Mouse (Mus musculus) heart, embryonic 10.5 days (tissue): ENCODE measurements around the gene Ptpra. TPM values are rescaled to one million over a fixed set of nuclear protein-coding genes. Genes with fewer than 3 reads are reported as not detected.

Source experiments
- DNase-seq: peaks from one replicate; pipeline ENCODE4 v3.0.0-alpha.2; 2017; ENCODE audit warnings: low spot score
- H3K27ac ChIP-seq: fragments of 300-500 bp; sonication (generic); 2 replicates; pipeline ENCODE4 v1.5.1; 2016; ENCODE audit warnings: mild to moderate bottlenecking
- H3K27me3 ChIP-seq: fragments of 300-500 bp; sonication (generic); 2 replicates; pipeline ENCODE4 v1.6.1; 2016; ENCODE audit warnings: mild to moderate bottlenecking; ENCODE audit not compliant: poor library complexity, insufficient read depth, severe bottlenecking
- H3K36me3 ChIP-seq: fragments of 300-500 bp; sonication (generic); 2 replicates; pipeline ENCODE4 v1.6.1; 2016; ENCODE audit warnings: mild to moderate bottlenecking, moderate library complexity
- H3K4me1 ChIP-seq: fragments of 300-500 bp; sonication (generic); 2 replicates; pipeline ENCODE4 v1.6.1; 2016; ENCODE audit warnings: mild to moderate bottlenecking
- H3K4me3 ChIP-seq: fragments of 300-500 bp; sonication (generic); 2 replicates; pipeline ENCODE4 v1.5.1; 2016; ENCODE audit warnings: mild to moderate bottlenecking, moderate library complexity
- H3K9me3 ChIP-seq: fragments of 300-500 bp; sonication (generic); 2 replicates; pipeline ENCODE4 v1.6.1; 2016; ENCODE audit warnings: mild to moderate bottlenecking, moderate library complexity
- WGBS: fragments of 180-500 bp; shearing (Covaris S2); methylation state at CpG from one replicate; pipeline ENCODE4 v1.1.7; 2016; 5-methylcytosine and 5-hydroxymethylcytosine counted together
- polyA plus RNA-seq: library from polyadenylated mRNA; unstranded; fragments of >200 nt; fragmentation: Nextera tagmentation; extraction: Ambion mirVana; gene quantifications from 2 replicates; pipeline ENCODE4 v1.2.1, GENCODE M21; 2016

The Ptpra gene
- polyA plus RNA-seq: 73.3 and 85.5 TPM in 2 replicates

- DNase-seq: peak; percentile 95
- H3K9me3 ChIP-seq: no peaks in the 10 kb centered on the region
- peak within 1 kb of the TSS; percentile 92 for H3K27ac ChIP-seq
- 1% methylated on average over 49 of the region's 50 CpGs for WGBS
- peak within 1 kb of the TSS; percentile 80 for H3K4me3 ChIP-seq
- peaks cover 34% of the 10 kb centered on the region for H3K4me1 ChIP-seq
- no peaks in the 10 kb centered on the region for H3K36me3 ChIP-seq
- H3K27me3 ChIP-seq: peaks cover 10% of the 10 kb centered on the region; the same call in 1 of the 2 replicates
These were observed at the start of gene Ptpra for GRCm38 (mm10) chr2:130449794-130450433. Gene Ptpra (plus strand): TSS chr2:130450278.

- peaks cover 16% of the 10 kb centered on the region for H3K4me1 ChIP-seq
- H3K27ac ChIP-seq: no peak overlapping the region
- no peaks in the 10 kb centered on the region for H3K9me3 ChIP-seq
- H3K27me3 ChIP-seq: peaks cover 27% of the 10 kb centered on the region
- 81% methylated on average over 4 of the region's 4 CpGs for WGBS
- no peak for DNase-seq
- H3K4me3 ChIP-seq: no peak overlapping the region
- H3K36me3 ChIP-seq: no peaks in the 10 kb centered on the region
These were observed 48.2 kb upstream of the Ptpra start for GRCm38 (mm10) chr2:130401891-130402290.

- H3K27ac ChIP-seq: no peak within 1 kb of the TSS
- H3K36me3 ChIP-seq: no peaks in the 10 kb centered on the region
- no peak for DNase-seq
- WGBS: 84% methylated on average over 1 of the region's 1 CpGs
- no peaks in the 10 kb centered on the region for H3K9me3 ChIP-seq
- no peak within 1 kb of the TSS for H3K4me3 ChIP-seq
- H3K27me3 ChIP-seq: peaks cover 13% of the 10 kb centered on the region
- no peaks in the 10 kb centered on the region for H3K4me1 ChIP-seq
These were observed 45.1 kb upstream of the Ptpra start, which contains the start of the genes Gm28372 and 1700020A23Rik for GRCm38 (mm10) chr2:130404939-130405338. Gene Gm28372 (plus strand): TSS chr2:130405239. Gene 1700020A23Rik (plus strand): TSS chr2:130405259.

- Histone ChIP-seq H3K9me3 (no peaks in the 10 kb centered on the region), H3K27me3 (peaks cover 14% of the 10 kb centered on the region), H3K36me3 (no peaks in the 10 kb centered on the region), H3K27ac (no peak within 1 kb of the TSS), H3K4me1 (peaks cover under 1% of the 10 kb centered on the region; the same call in 1 of the 2 replicates), H3K4me3 (no peak within 1 kb of the TSS)
- DNase-seq: peak; percentile 31
- 76% methylated on average over 2 of the region's 2 CpGs for WGBS
These were observed 43.9 kb upstream of the Ptpra start, which contains the start of gene Tmem239 for GRCm38 (mm10) chr2:130406178-130406577. Gene Tmem239 (plus strand): TSS chr2:130406478.

- Histone ChIP-seq H3K4me3 (no peak overlapping the region), H3K27ac (no peak overlapping the region), H3K27me3 (peaks cover 17% of the 10 kb centered on the region), H3K9me3 (no peaks in the 10 kb centered on the region), H3K36me3 (no peaks in the 10 kb centered on the region), H3K4me1 (peaks cover 7% of the 10 kb centered on the region)
- no peak for DNase-seq
- 15% methylated on average over 6 of the region's 6 CpGs for WGBS
These were observed 41.9 kb upstream of the Ptpra start for GRCm38 (mm10) chr2:130408194-130408593.

GRCm38 (mm10) chr2:130411558-130412495 is 38.3 kb upstream of the Ptpra start:
- Histone ChIP-seq H3K27ac (no peak overlapping the region), H3K27me3 (peaks cover 9% of the 10 kb centered on the region; the same call in 1 of the 2 replicates), H3K36me3 (no peaks in the 10 kb centered on the region), H3K4me3 (no peak overlapping the region), H3K9me3 (no peaks in the 10 kb centered on the region), H3K4me1 (peaks cover 7% of the 10 kb centered on the region)
- DNase-seq: peak; percentile 91
- WGBS: 35% methylated on average over 16 of the region's 16 CpGs

- no peak for DNase-seq
- Histone ChIP-seq H3K4me3 (no peak overlapping the region), H3K27ac (no peak overlapping the region), H3K27me3 (0 out of 2 replicates have a peak, but pooled peaks cover 4% of the 10 kb centered on the region), H3K36me3 (no peaks in the 10 kb centered on the region), H3K4me1 (peaks cover 7% of the 10 kb centered on the region), H3K9me3 (no peaks in the 10 kb centered on the region)
- 69% methylated on average over 3 of the region's 3 CpGs for WGBS
These were observed 37.3 kb upstream of the Ptpra start for GRCm38 (mm10) chr2:130412775-130413174.

- H3K27ac ChIP-seq: no peak overlapping the region
- no peak for DNase-seq
- H3K36me3 ChIP-seq: peaks cover 8% of the 10 kb centered on the region; the same call in 1 of the 2 replicates
- peaks cover 7% of the 10 kb centered on the region for H3K4me1 ChIP-seq
- H3K9me3 ChIP-seq: no peaks in the 10 kb centered on the region
- 76% methylated on average over 6 of the region's 6 CpGs for WGBS
- H3K27me3 ChIP-seq: 0 out of 2 replicates have a peak, but pooled peaks cover 4% of the 10 kb centered on the region
- no peak overlapping the region for H3K4me3 ChIP-seq
These were observed 35.8 kb upstream of the Ptpra start for GRCm38 (mm10) chr2:130414094-130414856.

- peaks cover 27% of the 10 kb centered on the region for H3K36me3 ChIP-seq
- no peak for DNase-seq
- no peak overlapping the region for H3K4me3 ChIP-seq
- H3K9me3 ChIP-seq: no peaks in the 10 kb centered on the region
- H3K27me3 ChIP-seq: no peaks in the 10 kb centered on the region
- peaks cover 25% of the 10 kb centered on the region for H3K4me1 ChIP-seq
- WGBS: 92% methylated on average over 26 of the region's 26 CpGs
- H3K27ac ChIP-seq: no peak overlapping the region
These were observed 28.1 kb upstream of the Ptpra start for GRCm38 (mm10) chr2:130421781-130422620.

GRCm38 (mm10) chr2:130423397-130424125 is 26.5 kb upstream of the Ptpra start:
- H3K36me3 ChIP-seq: peaks cover 28% of the 10 kb centered on the region

GRCm38 (mm10) chr2:130424126-130424853 is 25.8 kb upstream of the Ptpra start, which contains the start of the genes Vps16 and Pced1a:
Gene Vps16 (plus strand): TSS chr2:130424339.
Gene Pced1a (minus strand): TSS chr2:130424701.
- Histone ChIP-seq H3K4me1 (peaks cover 25% of the 10 kb centered on the region), H3K4me3 (peak within 1 kb of the TSS; percentile 89), H3K27me3 (no peaks in the 10 kb centered on the region), H3K36me3 (peaks cover 22% of the 10 kb centered on the region), H3K27ac (peak within 1 kb of the TSS; percentile 97), H3K9me3 (no peaks in the 10 kb centered on the region)
- under 1% methylated on average over 58 of the region's 58 CpGs for WGBS
- DNase-seq: peak; percentile 96

More at GRCm38 (mm10) chr2:130423397-130424125, 26.5 kb upstream of the Ptpra start:
- H3K4me1 ChIP-seq: peaks cover 25% of the 10 kb centered on the region
- DNase-seq: peak; percentile 87
- WGBS: 14% methylated on average over 49 of the region's 49 CpGs
- H3K27ac ChIP-seq: peak overlapping the region; percentile 97
- H3K4me3 ChIP-seq: peak overlapping the region; percentile 89
- H3K9me3 ChIP-seq: no peaks in the 10 kb centered on the region
- no peaks in the 10 kb centered on the region for H3K27me3 ChIP-seq
